20 mouse cellular contexts compared by ENCODE assay signal in genomic region chr13:16669281-16669680, GRCm38 (mm10).
DNase-seq lines count a peak whose midpoint lies in the region; ATAC-seq lines count a peak whose summit lies in the region.
"Had no signal": no experiment of that assay in that cellular context is flagged by ENCODE, and none has a peak within 500 bp of the region (broad histone marks: within the 10 kb centered on the region; RNA-seq: fewer than 3 reads in every experiment).

No protein-coding gene starts in this region.

- ATAC-seq in forebrain, embryonic 14.5 days: no peak
- ATAC-seq: forebrain, embryonic 15.5 days; hindbrain, embryonic 16.5 days had no signal

- no peaks in the 10 kb centered on the region for H3K36me3 ChIP-seq in forebrain, embryonic 14.5 days (ENCODE audit: control insufficient read depth, insufficient read depth, low read length)
- H3K36me3 ChIP-seq: forebrain, embryonic 10.5 days; forebrain, embryonic 15.5 days; heart, embryonic 10.5 days; hindbrain, embryonic 12.5 days had no signal

- H3K9ac ChIP-seq in forebrain, embryonic 14.5 days (ENCODE audit: low read length): no peak overlapping the region
- H3K9ac ChIP-seq: forebrain, embryonic 15.5 days; hindbrain, embryonic 12.5 days had no signal

- H3K27ac ChIP-seq in forebrain, embryonic 14.5 days (ENCODE audit: low read depth, low read length): no peak overlapping the region
- H3K27ac ChIP-seq: forebrain, embryonic 10.5 days; forebrain, embryonic 15.5 days; heart, embryonic 10.5 days; hindbrain, embryonic 12.5 days had no signal

- no peaks in the 10 kb centered on the region for H3K4me1 ChIP-seq in forebrain, embryonic 14.5 days (ENCODE audit: control insufficient read depth, insufficient read depth, low read length)
- H3K4me1 ChIP-seq: forebrain, embryonic 15.5 days; heart, embryonic 10.5 days; hindbrain, embryonic 12.5 days had no signal

- no peaks in the 10 kb centered on the region for H3K27me3 ChIP-seq in forebrain, embryonic 14.5 days (replicated peaks; ENCODE audit: control insufficient read depth, insufficient read depth, low read length)
- H3K27me3 ChIP-seq: forebrain, embryonic 15.5 days; hindbrain, embryonic 12.5 days had no signal

- no peak overlapping the region for H3K4me2 ChIP-seq in forebrain, embryonic 14.5 days (ENCODE audit: low read length)
- H3K4me2 ChIP-seq: forebrain, embryonic 15.5 days; hindbrain, embryonic 12.5 days had no signal

- no peaks in the 10 kb centered on the region for H3K9me3 ChIP-seq in forebrain, embryonic 14.5 days (replicated peaks; ENCODE audit: control insufficient read depth, low read length)
- H3K9me3 ChIP-seq: forebrain, embryonic 10.5 days; forebrain, embryonic 15.5 days; heart, embryonic 10.5 days; hindbrain, embryonic 12.5 days had no signal

- peak; percentile 33 to 52 for DNase-seq in frontal cortex, adult 2 months (ENCODE audit: extremely low spot score in 1 of 2, low spot score in 1 of 2)
- DNase-seq in frontal cortex, postnatal 14 days (ENCODE audit: low spot score in 2 of 2): no peak
- DNase-seq in right cerebral cortex, adult 18-20 months: peak; percentile 33
- DNase-seq in right cerebral cortex, postnatal 4 days: no peak
- DNase-seq in right cerebral cortex, postnatal 10 days (ENCODE audit: low spot score in 2 of 2): peak; percentile 41 to 47
- DNase-seq in lung, postnatal 25 days (ENCODE audit: low spot score): no peak
- no peak for DNase-seq in forebrain, embryonic 14.5 days (ENCODE audit: low spot score)
- DNase-seq: adrenal gland, postnatal 10 days; cerebellum, adult 11-12 months; cerebellum, adult 9-11 months; cerebellum, postnatal 36 days; heart, adult 18-20 months; heart, postnatal 10 days; heart, postnatal 4 days had no signal

- H3K4me3 ChIP-seq in forebrain, embryonic 14.5 days (ENCODE audit: low read depth, low read length): no peak overlapping the region
- H3K4me3 ChIP-seq: erythroblast, embryonic 14.5 days; forebrain, embryonic 10.5 days; forebrain, embryonic 15.5 days; heart, embryonic 10.5 days; hindbrain, embryonic 12.5 days had no signal

- WGBS in forebrain, embryonic 14.5 days: 90% methylated on average over 1 of the region's 1 CpGs

Comparison
In these comparisons a context has a peak if more than half of its experiments do, and no peak if none do; other contexts are left out.
1. DNase-seq: peak in frontal cortex, adult 2 months (2 of 2), right cerebral cortex, adult 18-20 months (single experiment) and right cerebral cortex, postnatal 10 days (2 of 2); none in frontal cortex, postnatal 14 days (0 of 2), right cerebral cortex, postnatal 4 days (single experiment), lung, postnatal 25 days (single experiment) and forebrain, embryonic 14.5 days (single experiment).